Mouse (Mus musculus) liver, embryonic 14.5 days (tissue): ENCODE results near the gene Unc13b.

Experiments
- CTCF ChIP-seq: IDR thresholded peaks from 2 replicates; pipeline ENCODE4 v1.5.1; 2016; ENCODE audit warnings: antibody characterized with exemption, low read depth, control low read depth
- EP300 ChIP-seq: IDR thresholded peaks from 2 replicates; pipeline ENCODE4 v1.6.1; 2016; ENCODE audit warnings: antibody characterized with exemption, low read depth

GRCm38 (mm10) chr4:43170028-43170427 is 111.3 kb downstream of the Unc13b start:
- TF ChIP-seq CTCF (no peak), EP300 (no peak)
